Mouse (Mus musculus) left cerebral cortex, postnatal 14 days (tissue): ENCODE results near the gene Zfp354c. TPM values are rescaled to one million over a fixed set of nuclear protein-coding genes. Genes with fewer than 3 reads are reported as not detected.

Experiments
- total RNA-seq, 2 experiments: library from RNA; stranded (reverse); gene quantifications; 2 replicates each; pipeline ENCODE4 v1.2.3; 2021

Zfp354c gene
- total RNA-seq, 2 experiments from 2014 or later, result 50.3 to 55.3 TPM

Other genes starting within 250 kb of the Zfp354c start
- 10 to 100 TPM; 12.3 to 13.2 TPM for gene Adamts2, start 225.6 kb downstream of the Zfp354c start, total RNA-seq
- 1 to 10 TPM; 3.2 to 3.5 TPM for gene Zfp879, start 13.8 kb upstream of the Zfp354c start, total RNA-seq
- gene Grm6, start 23.0 kb upstream of the Zfp354c start, total RNA-seq, result not detected
- gene Zfp454, start 59.9 kb upstream of the Zfp354c start, total RNA-seq, result 1 to 10 TPM; 5.9 to 6.7 TPM
- 10 to 100 TPM; 20.2 to 20.7 TPM for gene Zfp2, start 88.4 kb upstream of the Zfp354c start, total RNA-seq
- 1 to 10 TPM; 3.8 to 4.0 TPM for gene Zfp354b, start 103.9 kb upstream of the Zfp354c start, total RNA-seq
- not detected for gene 4933414I15Rik, start 116.0 kb upstream of the Zfp354c start, total RNA-seq
- gene Prop1, start 126.0 kb upstream of the Zfp354c start, total RNA-seq, result not detected
- not detected for gene Olfr1378, start 138.8 kb upstream of the Zfp354c start, total RNA-seq
- not detected for gene Olfr1377, start 154.2 kb upstream of the Zfp354c start, total RNA-seq
- not detected for gene Olfr51, start 175.9 kb upstream of the Zfp354c start, total RNA-seq
- not detected for gene Olfr54, start 186.5 kb upstream of the Zfp354c start, total RNA-seq
- not detected for gene Olfr1375, start 220.4 kb upstream of the Zfp354c start, total RNA-seq
- 10 to 100 TPM in 1 of 2 experiments, 1 to 10 TPM in 1; 7.9 to 10.6 TPM for gene Zfp354a, start 231.5 kb upstream of the Zfp354c start, total RNA-seq